Mouse (Mus musculus): Measurements from ENCODE around the gene Slc1a4. TPM values are rescaled to one million over a fixed set of nuclear protein-coding genes. Genes with fewer than 3 reads are reported as not detected.
A peak's percentile ranks its signal among the peaks of the same experiment; 100 is the strongest.

Gene Slc1a4
- polyA plus RNA-seq, 1 experiment, result 0.51 TPM

GRCm38 (mm10) chr11:20304341-20304740 lies 28.2 kb downstream of the Slc1a4 start:
- peaks cover 13% of the 10 kb centered on the region for H3K4me1 ChIP-seq (ENCODE audit: control insufficient read depth, insufficient read depth, low read length)
- no peak overlapping the region for H3K4me3 ChIP-seq (ENCODE audit: insufficient read depth, low read length)
- no peak for TF ChIP-seq POLR2A (IDR thresholded peaks at IDR 0.05; ENCODE audit: borderline replicate concordance, low read depth, low read length)
- TF ChIP-seq CTCF (IDR thresholded peaks at IDR 0.05; ENCODE audit: low read depth, low read length), result peak; percentile 92

DNA sequence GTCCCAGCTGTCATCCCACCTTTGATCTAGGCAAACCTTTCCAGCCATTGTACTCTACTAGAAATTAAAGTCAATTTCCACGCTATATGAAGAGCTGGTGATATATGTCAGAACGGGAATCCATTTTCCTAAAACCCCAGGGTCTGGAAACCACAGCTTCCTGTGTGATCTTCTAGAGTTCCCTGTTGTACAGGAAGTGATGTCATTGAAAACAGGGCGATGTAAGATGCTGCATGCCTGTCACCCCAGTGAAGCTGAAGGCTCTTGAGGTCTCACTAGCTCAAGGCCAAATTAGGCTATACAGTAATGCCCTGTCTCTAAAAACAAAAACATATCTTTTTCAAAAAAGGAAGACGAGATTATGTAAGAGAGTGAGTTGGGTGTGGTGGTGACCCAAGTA lies 31.2 kb downstream of the Slc1a4 start:
- H3K4me3 ChIP-seq (ENCODE audit: insufficient read depth, low read length), result no peak overlapping the region
- H3K27ac ChIP-seq (ENCODE audit: insufficient read depth, low read depth, low read length), result no peak overlapping the region
- TF ChIP-seq POLR2A (IDR thresholded peaks at IDR 0.05; ENCODE audit: borderline replicate concordance, low read depth, low read length) (no peak), CTCF (IDR thresholded peaks at IDR 0.05; ENCODE audit: low read depth, low read length) (no peak)
- peaks cover 13% of the 10 kb centered on the region for H3K4me1 ChIP-seq (ENCODE audit: control insufficient read depth, insufficient read depth, low read length)

More at GRCm38 (mm10) chr11:20304341-20304740, 28.2 kb downstream of the Slc1a4 start:
- H3K27ac ChIP-seq (ENCODE audit: insufficient read depth, low read depth, low read length), result no peak overlapping the region

- Histone ChIP-seq H3K27ac (ENCODE audit: insufficient read depth, low read depth, low read length) (no peak overlapping the region), H3K4me1 (ENCODE audit: control insufficient read depth, insufficient read depth, low read length) (peaks cover 13% of the 10 kb centered on the region), H3K4me3 (ENCODE audit: insufficient read depth, low read length) (no peak overlapping the region)
- TF ChIP-seq CTCF (IDR thresholded peaks at IDR 0.05; ENCODE audit: low read depth, low read length) (no peak), POLR2A (IDR thresholded peaks at IDR 0.05; ENCODE audit: borderline replicate concordance, low read depth, low read length) (no peak)
Observed at GRCm38 (mm10) chr11:20300850-20301249, 31.7 kb downstream of the Slc1a4 start.

- H3K4me1 ChIP-seq (ENCODE audit: control insufficient read depth, insufficient read depth, low read length), result peaks cover 13% of the 10 kb centered on the region
- H3K27ac ChIP-seq (ENCODE audit: insufficient read depth, low read depth, low read length), result no peak overlapping the region
- H3K4me3 ChIP-seq (ENCODE audit: insufficient read depth, low read length), result no peak overlapping the region
- TF ChIP-seq POLR2A (IDR thresholded peaks at IDR 0.05; ENCODE audit: borderline replicate concordance, low read depth, low read length), result no peak
- TF ChIP-seq CTCF (IDR thresholded peaks at IDR 0.05; ENCODE audit: low read depth, low read length), result no peak
Observed at GRCm38 (mm10) chr11:20299900-20300299, 32.6 kb downstream of the Slc1a4 start.

DNA sequence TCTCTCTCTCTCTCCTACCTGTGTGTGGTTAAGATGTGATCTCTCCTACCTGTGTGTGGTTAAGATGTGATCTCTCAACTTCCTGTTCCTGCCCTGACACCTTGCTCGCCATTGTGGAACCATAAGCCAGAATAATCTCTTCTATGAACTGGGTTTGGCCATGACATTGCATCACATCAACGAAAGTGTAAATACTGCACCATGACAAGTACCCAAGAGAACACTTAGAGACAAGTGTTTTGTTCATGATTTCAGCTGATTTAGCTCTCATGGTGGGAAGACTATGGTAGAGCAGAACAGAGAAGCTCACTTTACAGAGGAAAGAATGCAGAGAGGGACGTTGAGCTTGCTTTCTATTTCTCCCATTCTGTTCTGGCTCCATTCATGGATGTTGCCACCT lies 48.0 kb downstream of the Slc1a4 start:
- no peak overlapping the region for H3K27ac ChIP-seq (ENCODE audit: insufficient read depth, low read depth, low read length)
- H3K4me1 ChIP-seq (ENCODE audit: control insufficient read depth, insufficient read depth, low read length), result no peaks in the 10 kb centered on the region
- no peak for TF ChIP-seq POLR2A (IDR thresholded peaks at IDR 0.05; ENCODE audit: borderline replicate concordance, low read depth, low read length)
- no peak for TF ChIP-seq CTCF (IDR thresholded peaks at IDR 0.05; ENCODE audit: low read depth, low read length)
- no peak overlapping the region for H3K4me3 ChIP-seq (ENCODE audit: insufficient read depth, low read length)

DNA sequence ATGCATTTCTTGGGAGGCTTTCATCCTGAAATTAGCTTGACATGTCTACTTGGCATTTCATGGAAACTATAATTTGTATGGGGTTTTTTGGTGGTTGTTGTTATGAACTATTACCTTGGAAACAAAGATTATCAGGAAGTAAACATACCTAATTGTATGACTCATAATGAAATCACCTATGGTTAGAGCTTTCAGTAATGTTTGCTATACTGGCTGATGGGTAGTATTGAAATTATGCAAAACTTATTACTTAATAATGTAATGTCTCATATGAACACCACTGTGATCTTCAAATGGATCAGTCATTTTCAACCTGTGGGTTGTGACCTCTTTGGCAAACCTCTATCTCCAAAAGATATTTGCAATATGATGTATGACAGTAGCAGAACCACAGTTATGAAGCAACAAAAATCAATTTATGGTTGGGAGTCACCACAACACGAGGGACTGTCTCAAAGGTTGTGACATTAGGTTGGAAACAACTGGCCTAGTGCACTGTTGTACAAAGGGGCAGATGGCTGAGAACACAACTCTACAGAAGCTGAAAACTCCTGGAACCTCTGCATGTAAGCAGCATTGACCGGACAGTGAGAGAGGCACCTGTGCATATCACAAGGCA lies 49.8 kb downstream of the Slc1a4 start:
- H3K4me3 ChIP-seq (ENCODE audit: insufficient read depth, low read length), result no peak overlapping the region
- H3K27ac ChIP-seq (ENCODE audit: insufficient read depth, low read depth, low read length), result no peak overlapping the region
- TF ChIP-seq CTCF (IDR thresholded peaks at IDR 0.05; ENCODE audit: low read depth, low read length) (no peak), POLR2A (IDR thresholded peaks at IDR 0.05; ENCODE audit: borderline replicate concordance, low read depth, low read length) (no peak)
- H3K4me1 ChIP-seq (ENCODE audit: control insufficient read depth, insufficient read depth, low read length), result no peaks in the 10 kb centered on the region

DNA sequence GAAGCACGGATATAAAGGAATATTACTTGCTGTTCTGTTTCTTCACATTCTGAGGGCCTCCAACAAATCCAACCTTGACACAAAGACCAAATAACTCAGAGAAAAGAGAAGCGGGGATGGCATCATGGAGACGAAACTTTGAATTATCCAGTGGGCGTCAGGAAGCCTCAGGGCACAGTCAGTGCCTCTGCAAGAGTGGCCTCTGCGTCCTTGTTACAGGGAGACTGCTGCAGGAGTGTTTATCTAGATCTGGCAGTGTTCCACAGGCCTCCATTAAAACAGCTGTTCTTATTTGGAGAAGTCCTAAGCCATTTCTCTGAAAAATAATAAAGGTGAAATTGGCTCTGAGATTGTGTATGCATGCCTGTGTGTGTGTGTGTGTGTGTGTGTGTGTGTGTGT lies 51.5 kb downstream of the Slc1a4 start:
- no peak for TF ChIP-seq POLR2A (IDR thresholded peaks at IDR 0.05; ENCODE audit: borderline replicate concordance, low read depth, low read length)
- TF ChIP-seq CTCF (IDR thresholded peaks at IDR 0.05; ENCODE audit: low read depth, low read length), result no peak
- H3K4me1 ChIP-seq (ENCODE audit: control insufficient read depth, insufficient read depth, low read length), result no peaks in the 10 kb centered on the region
- no peak overlapping the region for H3K4me3 ChIP-seq (ENCODE audit: insufficient read depth, low read length)
- no peak overlapping the region for H3K27ac ChIP-seq (ENCODE audit: insufficient read depth, low read depth, low read length)

DNA sequence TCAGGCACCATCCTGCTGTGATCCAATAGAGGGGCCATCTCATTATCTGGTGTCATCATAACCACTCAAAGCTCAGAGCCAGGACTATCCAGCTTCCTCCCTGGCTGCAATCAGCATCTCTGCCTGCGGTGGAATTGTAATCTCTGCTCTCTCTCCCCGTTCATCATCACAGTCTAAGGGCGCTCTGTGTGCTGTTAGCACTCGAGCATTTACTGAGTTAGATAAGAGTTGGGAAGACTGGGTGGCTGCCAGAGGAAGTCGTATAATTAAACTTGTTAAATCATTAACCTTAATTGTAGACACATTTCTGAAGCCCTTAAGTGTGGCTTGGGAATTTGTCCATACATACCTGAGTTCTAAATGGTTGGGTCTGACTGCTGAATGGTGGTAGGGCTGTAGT lies 53.8 kb downstream of the Slc1a4 start:
- Histone ChIP-seq H3K4me3 (ENCODE audit: insufficient read depth, low read length) (no peak overlapping the region), H3K4me1 (ENCODE audit: control insufficient read depth, insufficient read depth, low read length) (no peaks in the 10 kb centered on the region), H3K27ac (ENCODE audit: insufficient read depth, low read depth, low read length) (no peak overlapping the region)
- TF ChIP-seq POLR2A (IDR thresholded peaks at IDR 0.05; ENCODE audit: borderline replicate concordance, low read depth, low read length), result no peak
- no peak for TF ChIP-seq CTCF (IDR thresholded peaks at IDR 0.05; ENCODE audit: low read depth, low read length)

DNA sequence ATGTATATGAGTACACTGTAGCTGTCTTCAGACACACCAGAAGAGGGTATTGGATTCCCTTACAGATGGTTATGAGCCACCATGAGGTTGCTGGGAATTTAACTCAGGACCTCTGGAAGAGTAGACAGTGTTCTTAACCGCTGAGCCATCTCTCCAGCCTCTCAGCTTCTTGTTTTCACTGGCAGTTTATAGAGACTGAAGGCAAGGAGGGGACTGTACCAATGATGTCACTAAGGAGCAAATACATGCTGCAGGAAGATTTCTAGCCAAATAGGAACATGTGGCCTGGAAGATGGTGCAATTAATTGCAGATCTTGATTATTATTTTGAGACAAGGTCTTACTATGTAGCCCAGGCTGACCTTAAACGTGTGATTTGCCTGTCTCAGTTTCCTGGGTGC lies 55.4 kb downstream of the Slc1a4 start:
- no peak for TF ChIP-seq CTCF (IDR thresholded peaks at IDR 0.05; ENCODE audit: low read depth, low read length)
- no peak for TF ChIP-seq POLR2A (IDR thresholded peaks at IDR 0.05; ENCODE audit: borderline replicate concordance, low read depth, low read length)
- Histone ChIP-seq H3K27ac (ENCODE audit: insufficient read depth, low read depth, low read length) (no peak overlapping the region), H3K4me1 (ENCODE audit: control insufficient read depth, insufficient read depth, low read length) (no peaks in the 10 kb centered on the region), H3K4me3 (ENCODE audit: insufficient read depth, low read length) (no peak overlapping the region)

- TF ChIP-seq POLR2A (IDR thresholded peaks at IDR 0.05; ENCODE audit: borderline replicate concordance, low read depth, low read length) (no peak), CTCF (IDR thresholded peaks at IDR 0.05; ENCODE audit: low read depth, low read length) (no peak)
- no peaks in the 10 kb centered on the region for H3K4me1 ChIP-seq (ENCODE audit: control insufficient read depth, insufficient read depth, low read length)
- no peak overlapping the region for H3K27ac ChIP-seq (ENCODE audit: insufficient read depth, low read depth, low read length)
- H3K4me3 ChIP-seq (ENCODE audit: insufficient read depth, low read length), result no peak overlapping the region
Observed at GRCm38 (mm10) chr11:20275974-20276373, 56.5 kb downstream of the Slc1a4 start.

Data from bone marrow macrophage, adult 2 months (primary cell).